Comparison of ENCODE assay signal across 8 mouse cellular contexts in the genomic region with DNA sequence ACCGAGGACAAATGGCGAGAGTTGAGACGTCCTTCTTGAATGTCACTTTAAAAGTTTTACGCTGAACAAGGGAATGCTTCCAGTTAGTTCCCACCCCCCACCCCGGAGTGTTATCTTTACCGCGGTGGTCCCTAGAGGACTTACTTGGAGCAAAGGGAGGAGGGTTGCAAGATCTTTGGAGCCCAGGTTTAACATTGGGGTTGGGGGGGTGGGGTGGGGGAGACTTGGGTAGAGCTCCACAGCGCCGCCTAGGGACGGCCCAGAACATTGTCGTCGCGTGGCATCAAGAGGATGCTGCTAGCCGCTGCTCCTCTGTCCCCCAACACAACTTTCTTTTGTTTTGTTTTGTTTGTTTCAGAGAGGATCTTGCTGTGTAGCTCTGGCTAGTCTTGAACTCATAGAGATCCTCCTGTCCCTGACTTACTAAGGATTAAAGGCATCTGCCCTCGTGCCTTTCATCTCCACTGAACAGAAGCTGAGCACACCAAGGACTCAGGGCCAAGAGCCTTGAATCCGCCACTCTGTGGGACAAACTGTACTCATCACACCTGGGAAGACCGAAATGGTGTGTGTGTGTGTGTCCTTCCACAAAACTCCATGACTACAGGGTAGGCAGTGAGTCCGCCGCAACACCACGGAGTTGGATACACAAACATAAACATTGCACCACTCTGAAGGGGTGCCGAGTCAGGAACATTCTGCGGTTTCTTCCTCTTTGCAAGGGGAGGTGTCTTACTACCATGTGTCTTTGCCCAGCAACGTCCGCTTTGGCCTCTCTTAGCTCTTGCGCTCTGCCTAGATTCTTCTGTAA. TPM values are rescaled to one million over a fixed set of nuclear protein-coding genes. Genes with fewer than 3 reads are reported as not detected.
DNase-seq lines count a peak whose midpoint lies in the region; ATAC-seq lines count a peak whose summit lies in the region.

No protein-coding gene starts in this region.

- WGBS in limb, embryonic 11.5 days: 26% methylated on average over 25 of the region's 25 CpGs
- 26% methylated on average over 25 of the region's 25 CpGs for WGBS in midbrain, embryonic 10.5 days

- H3K36me3 ChIP-seq in limb, embryonic 11.5 days (ENCODE audit: control insufficient read depth, insufficient read depth, low read length): peaks cover 3% of the 10 kb centered on the region; the same call in 1 of the 2 replicates
- H3K36me3 ChIP-seq in midbrain, embryonic 10.5 days: peaks cover 21% of the 10 kb centered on the region

- H3K9ac ChIP-seq in limb, embryonic 11.5 days (ENCODE audit: low read length): peak overlapping the region; percentile 94

- peak; percentile 53 for DNase-seq in ovary, postnatal 14 days (ENCODE audit: low spot score)
- DNase-seq in ovary, adult 18-20 months (ENCODE audit: low spot score): no peak
- DNase-seq in cerebellum, adult 9-10 months: peak; percentile 77
- DNase-seq in forelimb bud, embryonic 11.5 days (ENCODE audit: low read depth, low spot score): peak; percentile 82
- peak; percentile 94 for DNase-seq in induced T-regulatory cell, adult 2 months (ENCODE audit: low read depth)
- peak; percentile 81 for DNase-seq in limb, embryonic 11.5 days (ENCODE audit: low spot score)
- peak; percentile 82 for DNase-seq in midbrain, embryonic 10.5 days (ENCODE audit: low spot score)
- DNase-seq in spleen, postnatal 14 days (ENCODE audit: low spot score in 2 of 2): peak; percentile 64 to 77

- H3K4me3 ChIP-seq in limb, embryonic 11.5 days (ENCODE audit: low read depth, low read length): peak overlapping the region; percentile 75
- peak overlapping the region; percentile 83 for H3K4me3 ChIP-seq in midbrain, embryonic 10.5 days

- no peaks in the 10 kb centered on the region for H3K9me3 ChIP-seq in limb, embryonic 11.5 days (ENCODE audit: control insufficient read depth, low read length)
- no peaks in the 10 kb centered on the region for H3K9me3 ChIP-seq in midbrain, embryonic 10.5 days (replicated peaks)

- H3K4me2 ChIP-seq in limb, embryonic 11.5 days (ENCODE audit: low read depth, severe bottlenecking): peak overlapping the region; percentile 73

- peak overlapping the region; percentile 96 for H3K27ac ChIP-seq in limb, embryonic 11.5 days (replicated peaks; ENCODE audit: low read depth, low read length)
- H3K27ac ChIP-seq in midbrain, embryonic 10.5 days (replicated peaks): peak overlapping the region; percentile 99

- H3K4me1 ChIP-seq in limb, embryonic 11.5 days (ENCODE audit: control insufficient read depth, insufficient read depth, low read length): peaks cover 12% of the 10 kb centered on the region; the same call in 1 of the 2 replicates
- peaks cover 46% of the 10 kb centered on the region for H3K4me1 ChIP-seq in midbrain, embryonic 10.5 days

- no peak for ATAC-seq in limb, embryonic 11.5 days (ENCODE audit: insufficient number of reproducible peaks, low FRiP score, low TSS enrichment, low read depth)

- H3K27me3 ChIP-seq in limb, embryonic 11.5 days (ENCODE audit: control insufficient read depth, insufficient read depth, low read length): no peaks in the 10 kb centered on the region
- H3K27me3 ChIP-seq in midbrain, embryonic 10.5 days (ENCODE audit: low read depth, poor library complexity, severe bottlenecking): peaks cover 17% of the 10 kb centered on the region; the same call in 1 of the 2 replicates

RNA-seq across cellular contexts. Expression of a gene that starts 52.1 kb away (rescaled TPM):
- polyA plus RNA-seq in limb, embryonic 11.5 days (2014; fragmentation: Nextera tagmentation; extraction: Ambion mirVana): 134 and 143 TPM in 2 replicates
- 104 and 113 TPM in 2 replicates for polyA plus RNA-seq in midbrain, embryonic 10.5 days (2016; fragmentation: Nextera tagmentation; extraction: Ambion mirVana)

RNA-seq across cellular contexts. Expression of a gene that starts 52.8 kb away (rescaled TPM):
- 22.8 and 26.0 TPM in 2 replicates for polyA plus RNA-seq in limb, embryonic 11.5 days (2014; fragmentation: Nextera tagmentation; extraction: Ambion mirVana)
- 21.7 and 28.8 TPM in 2 replicates for polyA plus RNA-seq in midbrain, embryonic 10.5 days (2016; fragmentation: Nextera tagmentation; extraction: Ambion mirVana)
